Mouse (Mus musculus) neural tube, embryonic 14.5 days (tissue): ENCODE measurements around the gene Efhb. TPM values are rescaled to one million over a fixed set of nuclear protein-coding genes. Genes with fewer than 3 reads are reported as not detected.

Experiments
- ATAC-seq: fragments of 200-750 bp; cut with Nextera tagmentation; 2 replicates; pipeline ENCODE4 v1.8.0; 2017; ENCODE audit warnings: low read depth, mild to moderate bottlenecking, moderate TSS enrichment, moderate library complexity
- H3K27ac ChIP-seq: fragments of 300-500 bp; sonication (generic); 2 replicates; pipeline ENCODE4 v1.5.1; 2014; ENCODE audit warnings: low read depth, mild to moderate bottlenecking, control low read depth, low read length, moderate library complexity, mixed read lengths
- H3K27me3 ChIP-seq: fragments of 300-500 bp; sonication (generic); 2 replicates; pipeline ENCODE4 v1.6.1; 2014; ENCODE audit warnings: low read length; ENCODE audit not compliant: control insufficient read depth, insufficient read depth
- H3K36me3 ChIP-seq: fragments of 300-500 bp; sonication (generic); 2 replicates; pipeline ENCODE4 v1.6.1; 2014; ENCODE audit warnings: low read length, mixed read lengths; ENCODE audit not compliant: control insufficient read depth, insufficient read depth
- H3K4me1 ChIP-seq: fragments of 300-500 bp; sonication (generic); 2 replicates; pipeline ENCODE4 v1.6.1; 2014; ENCODE audit warnings: low read length; ENCODE audit not compliant: control insufficient read depth, insufficient read depth
- H3K4me2 ChIP-seq: fragments of 300-500 bp; sonication (generic); 2 replicates; pipeline ENCODE4 v1.6.1; 2014; ENCODE audit warnings: mild to moderate bottlenecking, low read depth, low read length, control low read depth
- H3K4me3 ChIP-seq: fragments of 300-500 bp; sonication (generic); 2 replicates; pipeline ENCODE4 v1.5.1; 2014; ENCODE audit warnings: low read depth, low read length, control low read depth, mixed read lengths
- H3K9ac ChIP-seq: fragments of 300-500 bp; sonication (generic); replicated peaks from 2 replicates; pipeline ENCODE4 v1.6.1; 2014; ENCODE audit warnings: low read depth, mild to moderate bottlenecking, control low read depth, low read length, mixed read lengths
- H3K9me3 ChIP-seq: fragments of 300-500 bp; sonication (generic); 2 replicates; pipeline ENCODE4 v1.6.1; 2016; ENCODE audit warnings: low read length; ENCODE audit not compliant: control insufficient read depth
- WGBS: fragments of 180-500 bp; shearing (Covaris S2); extraction: QIAGEN DNeasy Blood & Tissue Kit; methylation state at CpG from one replicate; pipeline ENCODE4 v1.1.7; 2014; 5-methylcytosine and 5-hydroxymethylcytosine counted together
- polyA plus RNA-seq: library from polyadenylated mRNA; unstranded; fragments of >200 nt; fragmentation: Nextera tagmentation; extraction: Ambion mirVana; gene quantifications from 2 replicates; pipeline ENCODE4 v1.2.1, GENCODE M21; 2014

The Efhb gene
- polyA plus RNA-seq, 1 experiment from 2014 or later = 0.64 TPM

GRCm38 (mm10) chr17:53478066-53478857, 15.1 kb upstream of the Efhb start:
- 8% methylated on average over 15 of the region's 15 CpGs for WGBS
- peaks cover 19% of the 10 kb centered on the region for H3K4me1 ChIP-seq
- peak overlapping the region; percentile 60 for H3K9ac ChIP-seq
- H3K27ac ChIP-seq = peak overlapping the region; percentile 94
- H3K27me3 ChIP-seq = no peaks in the 10 kb centered on the region
- H3K4me2 ChIP-seq = peak overlapping the region; percentile 76
- no peaks in the 10 kb centered on the region for H3K9me3 ChIP-seq
- H3K36me3 ChIP-seq = no peaks in the 10 kb centered on the region
- peak overlapping the region; percentile 80 for H3K4me3 ChIP-seq
- no peak; the same call in 1 of the 2 replicates for ATAC-seq

GRCm38 (mm10) chr17:53468697-53469096, 5.6 kb upstream of the Efhb start:
- Histone ChIP-seq H3K9me3 (no peaks in the 10 kb centered on the region), H3K4me3 (no peak overlapping the region), H3K36me3 (no peaks in the 10 kb centered on the region), H3K4me1 (no peaks in the 10 kb centered on the region), H3K27me3 (no peaks in the 10 kb centered on the region), H3K27ac (no peak overlapping the region), H3K9ac (no peak overlapping the region), H3K4me2 (no peak overlapping the region)
- ATAC-seq = no peak

GRCm38 (mm10) chr17:53465569-53465968, 2.4 kb upstream of the Efhb start:
- H3K4me1 ChIP-seq = 0 out of 2 replicates have a peak, but pooled peaks cover 2% of the 10 kb centered on the region
- no peak overlapping the region for H3K27ac ChIP-seq
- H3K4me2 ChIP-seq = no peak overlapping the region
- ATAC-seq = no peak
- H3K27me3 ChIP-seq = no peaks in the 10 kb centered on the region
- no peak overlapping the region for H3K9ac ChIP-seq
- H3K36me3 ChIP-seq = no peaks in the 10 kb centered on the region
- 64% methylated on average over 4 of the region's 4 CpGs for WGBS
- H3K4me3 ChIP-seq = no peak overlapping the region
- no peaks in the 10 kb centered on the region for H3K9me3 ChIP-seq

- no peaks in the 10 kb centered on the region for H3K9me3 ChIP-seq
- ATAC-seq = peak; percentile 59
- peak overlapping the region; percentile 32 for H3K4me3 ChIP-seq
- H3K4me1 ChIP-seq = 0 out of 2 replicates have a peak, but pooled peaks cover 2% of the 10 kb centered on the region
- 24% methylated on average over 7 of the region's 9 CpGs for WGBS
- no peak overlapping the region for H3K27ac ChIP-seq
- no peaks in the 10 kb centered on the region for H3K36me3 ChIP-seq
- H3K4me2 ChIP-seq = peak overlapping the region; percentile 69
- H3K27me3 ChIP-seq = no peaks in the 10 kb centered on the region
- peak overlapping the region; percentile 8; the same call in 1 of the 2 replicates for H3K9ac ChIP-seq
Measured at GRCm38 (mm10) chr17:53463496-53463840, 347 bp upstream of the Efhb start.

- H3K9me3 ChIP-seq = no peaks in the 10 kb centered on the region
- H3K4me2 ChIP-seq = no peak overlapping the region
- H3K27me3 ChIP-seq = no peaks in the 10 kb centered on the region
- H3K9ac ChIP-seq = no peak overlapping the region
- no peak overlapping the region for H3K4me3 ChIP-seq
- ATAC-seq = no peak
- H3K27ac ChIP-seq = no peak overlapping the region
- WGBS = 78% methylated on average over 1 of the region's 1 CpGs
- H3K36me3 ChIP-seq = no peaks in the 10 kb centered on the region
- no peaks in the 10 kb centered on the region for H3K4me1 ChIP-seq
Measured at GRCm38 (mm10) chr17:53456742-53457141, 6.4 kb downstream of the Efhb start.

- Histone ChIP-seq H3K27me3 (no peaks in the 10 kb centered on the region), H3K4me2 (no peak overlapping the region), H3K27ac (no peak overlapping the region), H3K9me3 (no peaks in the 10 kb centered on the region), H3K4me3 (no peak overlapping the region), H3K9ac (no peak overlapping the region), H3K36me3 (no peaks in the 10 kb centered on the region), H3K4me1 (no peaks in the 10 kb centered on the region)
- ATAC-seq = no peak
- WGBS = 83% methylated on average over 2 of the region's 2 CpGs
Measured at GRCm38 (mm10) chr17:53456152-53456551, 7.0 kb downstream of the Efhb start.

GRCm38 (mm10) chr17:53402689-53403306, 60.3 kb downstream of the Efhb start:
- no peaks in the 10 kb centered on the region for H3K9me3 ChIP-seq
- H3K4me1 ChIP-seq = no peaks in the 10 kb centered on the region
- no peak overlapping the region for H3K27ac ChIP-seq
- no peak overlapping the region for H3K4me3 ChIP-seq
- WGBS = 53% methylated on average over 10 of the region's 10 CpGs
- H3K27me3 ChIP-seq = no peaks in the 10 kb centered on the region
- ATAC-seq = no peak
- no peak overlapping the region for H3K4me2 ChIP-seq
- H3K36me3 ChIP-seq = no peaks in the 10 kb centered on the region
- no peak overlapping the region for H3K9ac ChIP-seq

GRCm38 (mm10) chr17:53393201-53393600, 69.9 kb downstream of the Efhb start:
- no peaks in the 10 kb centered on the region for H3K4me1 ChIP-seq
- no peak overlapping the region for H3K4me2 ChIP-seq
- no peaks in the 10 kb centered on the region for H3K27me3 ChIP-seq
- no peak overlapping the region for H3K9ac ChIP-seq
- H3K4me3 ChIP-seq = no peak overlapping the region
- no peaks in the 10 kb centered on the region for H3K36me3 ChIP-seq
- WGBS = 89% methylated on average over 2 of the region's 2 CpGs
- no peaks in the 10 kb centered on the region for H3K9me3 ChIP-seq
- no peak overlapping the region for H3K27ac ChIP-seq
- no peak for ATAC-seq

- peak; percentile 77 for ATAC-seq
- Histone ChIP-seq H3K27me3 (no peaks in the 10 kb centered on the region), H3K4me2 (no peak overlapping the region), H3K4me1 (no peaks in the 10 kb centered on the region), H3K9ac (no peak overlapping the region), H3K9me3 (no peaks in the 10 kb centered on the region), H3K27ac (no peak overlapping the region), H3K4me3 (no peak overlapping the region), H3K36me3 (no peaks in the 10 kb centered on the region)
- WGBS = 46% methylated on average over 4 of the region's 4 CpGs
Measured at GRCm38 (mm10) chr17:53389507-53389906, 73.6 kb downstream of the Efhb start.
